Mouse (Mus musculus) layer of hippocampus, postnatal 36 days (tissue): ENCODE measurements around the gene Akr1a1. TPM values are rescaled to one million over a fixed set of nuclear protein-coding genes. Genes with fewer than 3 reads are reported as not detected.
A peak's percentile ranks its signal among the peaks of the same experiment; 100 is the strongest.
"Not testable (repeated sequence)": the region's sequence is repeated elsewhere in the genome, so short reads cannot be mapped to it uniquely, and the experiment has no call there.

Experiments used
- DNase-seq, 2 experiments: peaks; one replicate each; pipeline ENCODE4 v3.0.0; 2022
- total RNA-seq, 2 experiments: library from RNA; stranded (reverse); gene quantifications; 2 replicates each; pipeline ENCODE4 v1.2.3; 2021

The Akr1a1 gene
- total RNA-seq, result 100 to 1,000 TPM; 372 to 396 TPM

DNA sequence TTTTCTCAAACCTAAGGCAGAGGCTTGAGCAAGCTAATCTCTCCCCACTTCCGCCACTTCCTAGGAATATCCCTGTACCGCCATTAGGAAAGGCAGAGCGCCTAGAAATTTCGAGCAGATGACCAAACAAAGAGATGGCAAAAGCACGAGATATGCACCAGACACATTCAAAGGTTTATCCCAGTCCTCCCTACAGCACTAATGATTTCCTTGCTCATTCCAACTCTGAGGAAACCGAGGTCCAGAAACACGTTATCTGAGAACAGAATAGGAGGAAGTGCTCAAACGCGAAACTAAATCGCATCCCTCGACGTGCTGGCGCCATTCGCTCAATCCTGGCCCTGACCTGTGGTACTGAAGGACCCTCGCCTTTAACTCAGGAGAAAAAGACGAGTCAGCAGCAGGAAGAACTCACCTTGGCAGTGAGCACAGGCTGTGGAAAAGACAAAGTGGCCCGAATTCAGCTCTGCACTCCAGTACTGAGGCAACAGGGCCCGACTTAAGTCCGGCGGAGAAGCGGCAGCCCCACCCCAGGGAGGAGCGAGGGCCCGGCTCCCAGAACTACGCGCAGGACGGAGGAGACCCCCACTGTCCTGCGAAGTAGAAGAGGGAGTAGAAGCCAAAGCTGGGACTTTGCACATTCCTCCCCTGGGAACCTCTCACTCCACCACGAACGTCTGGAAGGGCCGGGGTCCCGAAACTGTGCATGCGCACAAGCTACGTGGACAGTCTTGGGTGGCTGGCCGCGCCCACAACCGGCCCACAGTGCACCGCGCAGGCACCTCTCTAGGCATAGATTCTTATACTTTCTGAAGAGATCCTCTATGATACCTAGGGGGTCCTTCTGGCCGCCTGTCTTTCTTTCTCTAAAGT, at the start of gene Akr1a1:
Akr1a1 (minus strand) TSS at position 757 of the 873 bp plus-strand sequence.
- peak; percentile 94 to 95 for DNase-seq

DNA sequence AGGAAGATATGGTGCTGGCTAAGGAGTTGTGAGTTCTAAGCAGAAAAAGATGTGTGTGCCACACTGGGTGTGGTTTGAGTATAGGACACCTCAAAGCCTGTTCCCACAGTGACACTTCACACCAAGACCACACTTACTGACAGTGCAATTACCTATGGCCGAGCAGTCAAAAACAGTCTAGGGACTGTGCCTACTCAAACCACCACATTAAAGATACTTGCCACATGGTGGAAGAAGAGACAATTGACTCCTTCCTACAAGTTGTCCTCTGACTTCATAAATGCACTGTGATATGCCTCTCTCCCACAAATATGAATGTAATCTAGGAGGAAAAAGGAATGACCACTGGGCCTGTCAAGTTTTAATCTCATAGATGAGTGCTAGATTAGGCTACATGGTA, 49.5 kb upstream of the Akr1a1 start:
- no peak for DNase-seq

DNA sequence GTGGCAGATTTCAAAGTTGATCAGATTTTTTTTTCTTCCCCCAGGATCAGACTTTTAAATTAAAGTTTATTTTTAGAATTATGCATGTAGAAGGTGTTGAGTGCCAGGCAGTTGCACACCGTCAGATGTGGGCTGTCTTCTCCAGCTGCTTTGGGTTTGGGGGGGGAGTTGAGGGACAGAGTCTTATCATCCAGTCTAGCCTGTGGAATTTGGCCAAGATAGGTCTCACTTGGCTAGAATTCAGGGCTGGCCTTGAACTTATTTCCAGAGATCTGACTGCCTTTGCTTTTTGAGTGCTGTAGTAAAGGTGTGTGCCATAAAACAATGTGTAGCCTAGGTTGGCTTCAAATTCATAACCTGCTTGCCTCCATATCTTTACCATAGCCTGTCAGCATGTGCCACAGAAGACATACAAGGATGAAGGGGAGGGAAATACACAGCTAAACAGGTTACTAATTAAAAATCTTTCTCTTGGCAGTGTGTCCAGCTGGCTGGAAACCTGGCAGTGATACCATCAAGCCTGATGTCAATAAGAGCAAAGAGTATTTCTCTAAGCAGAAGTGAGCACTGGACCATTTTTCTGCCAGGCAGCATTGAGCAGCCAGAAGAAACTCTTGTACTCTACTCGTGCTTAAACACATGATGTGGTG, 47.3 kb upstream of the Akr1a1 start:
- no peak for DNase-seq

DNA sequence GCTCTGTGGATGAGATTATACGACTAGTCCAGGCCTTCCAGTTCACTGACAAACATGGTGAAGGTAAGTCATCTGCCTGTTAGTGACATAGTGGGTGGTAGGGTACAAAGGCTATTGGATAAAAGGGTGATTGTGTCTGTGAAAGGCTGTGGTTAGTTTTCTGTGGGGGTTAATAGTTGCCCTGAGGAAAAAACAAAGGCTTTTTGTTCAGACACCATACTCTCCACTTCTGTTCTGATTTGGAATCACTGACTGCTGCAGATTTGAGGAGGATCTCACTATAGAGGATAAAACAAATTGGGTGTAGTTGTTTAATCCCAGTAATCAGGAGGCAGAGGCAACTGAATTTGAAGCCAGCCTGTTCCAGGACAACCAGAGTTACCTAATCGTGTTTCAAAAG, 42.3 kb upstream of the Akr1a1 start:
- DNase-seq, result no peak

DNA sequence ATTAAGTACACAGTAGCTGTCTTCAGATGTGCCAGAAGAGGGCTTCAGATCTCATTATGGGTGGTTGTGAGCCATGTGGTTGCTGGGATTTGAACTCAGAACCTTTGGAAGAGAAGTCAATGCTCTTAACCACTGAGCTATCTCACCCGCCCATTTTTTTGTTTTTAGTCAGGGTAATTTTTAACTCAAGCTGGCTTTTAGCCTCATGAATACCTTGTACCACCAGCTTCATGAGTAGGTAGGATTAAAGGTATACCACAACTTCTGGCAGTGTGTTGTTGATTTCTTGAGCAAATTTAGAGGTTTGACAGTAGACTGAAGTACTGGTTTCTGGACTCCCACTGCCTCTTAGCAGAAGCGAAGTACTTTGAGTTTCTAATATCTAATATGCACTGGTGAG, 40.7 kb upstream of the Akr1a1 start:
- DNase-seq, result no peak

DNA sequence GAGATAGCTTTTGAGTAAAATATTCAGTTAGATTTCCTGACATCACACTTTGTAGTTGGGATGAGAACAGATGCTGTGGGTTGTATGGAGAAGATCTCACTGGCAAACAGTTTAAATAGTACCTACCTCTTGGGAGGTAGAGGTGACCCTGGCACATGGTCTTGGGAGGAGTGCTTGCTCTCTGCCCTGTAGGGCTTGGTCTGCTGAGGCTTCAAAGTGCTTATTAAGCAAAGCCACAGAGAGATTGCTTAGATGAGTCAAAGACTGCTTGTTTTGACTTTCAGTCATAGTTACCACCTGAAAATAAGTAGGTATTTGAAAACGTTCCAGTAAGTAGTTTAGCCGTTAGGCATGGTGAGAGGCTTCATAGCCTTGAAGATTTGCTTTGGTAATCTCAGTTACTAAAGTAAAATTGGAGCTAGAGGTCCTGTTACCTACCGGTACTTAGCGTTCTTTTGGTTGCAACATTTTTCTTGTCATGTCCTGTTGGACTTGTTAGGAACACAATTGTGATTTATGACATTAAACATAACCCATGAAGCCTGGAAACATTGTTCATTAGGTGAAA, 37.9 kb upstream of the Akr1a1 start:
- DNase-seq, result no peak

DNA sequence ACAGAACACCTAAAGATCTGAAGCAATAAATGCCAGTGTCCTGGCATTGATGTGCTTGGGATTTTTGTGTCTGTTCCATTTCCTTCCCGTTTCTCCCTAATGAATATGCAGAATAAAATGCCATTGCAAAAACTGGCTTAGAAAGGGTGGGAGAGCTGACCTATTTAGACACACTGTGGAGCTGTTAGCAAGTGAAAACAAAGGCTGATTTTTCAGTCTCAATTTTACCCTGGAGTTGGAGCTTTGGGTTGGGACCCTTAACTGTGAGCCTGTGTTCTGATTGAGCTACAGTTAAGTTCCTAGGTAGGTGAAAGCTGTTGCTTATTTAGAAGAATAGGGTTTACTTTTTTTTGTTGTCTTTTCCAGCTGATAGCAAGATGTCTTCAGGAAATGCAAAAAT, 35.6 kb upstream of the Akr1a1 start:
- no peak for DNase-seq

DNA sequence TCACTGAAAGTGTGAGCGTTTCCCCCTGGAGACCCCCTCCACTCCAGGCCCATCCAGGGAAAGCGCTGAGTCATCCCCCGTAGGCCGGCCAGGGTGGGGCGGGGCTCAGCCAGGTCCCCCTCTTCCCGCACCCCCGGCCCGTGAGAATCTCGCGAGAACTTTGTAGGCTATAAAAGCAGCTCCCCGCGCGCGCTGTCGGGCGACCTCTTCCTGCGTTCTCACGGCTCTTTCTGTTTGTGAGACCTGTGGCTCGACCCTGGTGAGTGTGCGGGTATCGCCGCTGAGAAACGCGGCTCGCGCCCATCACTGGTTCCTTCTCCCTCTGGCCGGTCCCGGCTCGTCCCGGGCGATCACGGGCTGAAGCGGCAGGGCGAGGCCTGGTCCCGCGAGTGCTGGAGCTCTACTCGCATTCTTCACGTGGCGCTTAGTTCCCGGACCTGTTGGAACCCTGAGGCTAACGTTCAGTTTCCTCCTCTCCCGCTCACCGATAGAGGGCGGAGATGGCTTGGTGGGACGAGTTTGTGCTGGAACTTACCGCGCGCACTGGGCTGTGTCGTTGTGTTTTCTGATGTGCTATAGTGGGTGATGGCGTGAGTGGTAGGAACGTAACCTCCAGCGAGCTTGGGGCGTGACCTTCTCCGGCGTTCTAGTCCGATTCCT, 34.1 kb upstream of the Akr1a1 start, which contains the start of gene Prdx1:
Prdx1 (plus strand) TSS at position 143 of the 660 bp plus-strand sequence.
- peak; percentile 88 to 89 for DNase-seq

DNA sequence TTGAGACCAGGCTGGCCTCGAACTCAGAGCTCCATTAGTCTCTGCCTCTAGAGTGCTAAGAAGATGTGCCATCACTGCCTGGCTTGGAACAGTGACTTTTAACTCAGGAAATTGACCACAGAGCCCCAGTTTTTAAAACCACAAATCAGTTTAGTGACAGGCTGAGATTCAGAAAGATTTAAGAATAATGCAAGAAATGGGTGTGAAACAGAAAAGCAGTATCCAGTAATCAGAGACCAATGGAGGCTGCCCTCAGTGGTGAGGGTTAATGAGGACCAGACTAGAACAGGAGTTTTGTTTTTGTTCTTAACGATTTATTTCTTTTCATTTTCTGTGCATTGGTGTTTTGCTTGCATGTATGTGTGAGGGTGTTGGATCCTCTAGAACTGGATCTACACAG, 33.2 kb upstream of the Akr1a1 start:
- no peak for DNase-seq

DNA sequence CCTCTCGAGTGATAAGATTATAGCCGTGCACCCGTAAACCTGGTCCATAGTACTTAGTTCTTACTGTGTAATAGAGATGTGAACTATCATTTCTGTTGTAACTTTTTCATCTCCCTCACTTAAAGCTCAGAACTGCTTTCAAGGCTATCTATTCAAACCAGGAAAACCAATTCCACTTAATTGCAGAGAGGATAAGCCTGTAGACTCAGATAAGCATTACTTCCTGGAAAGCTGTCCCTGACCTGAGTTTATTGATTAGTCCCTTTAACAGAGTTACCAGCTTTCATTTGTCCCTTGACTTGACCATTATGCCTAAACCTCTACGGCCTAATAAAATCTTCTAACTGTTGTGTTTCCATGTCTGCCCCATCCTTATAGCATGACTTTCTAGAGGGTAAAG, 32.5 kb upstream of the Akr1a1 start:
- no peak for DNase-seq

DNA sequence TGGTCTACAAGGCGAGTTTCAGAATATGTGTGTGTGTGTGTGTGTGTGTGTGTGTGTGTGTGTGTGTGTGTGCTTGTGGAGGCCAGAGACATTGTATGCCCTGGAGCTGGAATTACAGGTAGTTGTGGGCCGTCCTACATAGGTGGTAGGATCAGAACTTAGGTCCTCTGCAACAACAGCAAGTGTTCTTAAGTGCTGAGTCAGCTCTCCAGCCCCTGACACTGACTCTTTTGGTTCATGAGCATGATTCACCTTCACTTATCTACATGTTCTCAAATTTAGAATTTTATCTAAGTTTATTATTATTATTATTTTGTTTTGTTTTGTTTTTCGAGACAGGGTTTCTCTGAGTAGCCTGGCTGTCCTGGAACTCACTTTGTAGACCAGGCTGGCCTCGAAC, 29.0 kb upstream of the Akr1a1 start:
- DNase-seq, result not testable (repeated sequence)

DNA sequence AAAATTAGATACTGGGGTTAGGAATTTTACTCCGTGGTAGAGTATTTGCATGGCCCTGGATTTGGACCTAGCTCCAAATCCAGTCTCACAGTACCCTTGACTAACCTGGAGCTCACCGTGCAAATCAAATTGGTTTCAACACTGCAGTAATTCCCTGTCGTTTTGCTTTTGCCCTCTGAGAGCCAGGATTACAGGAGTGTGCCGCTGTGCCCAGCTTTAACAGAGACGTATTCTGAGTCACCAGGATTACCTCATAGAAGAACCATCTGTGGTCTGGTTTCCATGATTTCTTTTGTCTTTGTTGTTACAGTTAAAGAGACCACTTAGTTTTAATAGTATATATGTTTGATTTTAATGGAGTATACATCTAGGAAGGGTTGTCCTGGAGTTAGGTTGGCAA, 27.7 kb upstream of the Akr1a1 start:
- DNase-seq, result no peak

DNA sequence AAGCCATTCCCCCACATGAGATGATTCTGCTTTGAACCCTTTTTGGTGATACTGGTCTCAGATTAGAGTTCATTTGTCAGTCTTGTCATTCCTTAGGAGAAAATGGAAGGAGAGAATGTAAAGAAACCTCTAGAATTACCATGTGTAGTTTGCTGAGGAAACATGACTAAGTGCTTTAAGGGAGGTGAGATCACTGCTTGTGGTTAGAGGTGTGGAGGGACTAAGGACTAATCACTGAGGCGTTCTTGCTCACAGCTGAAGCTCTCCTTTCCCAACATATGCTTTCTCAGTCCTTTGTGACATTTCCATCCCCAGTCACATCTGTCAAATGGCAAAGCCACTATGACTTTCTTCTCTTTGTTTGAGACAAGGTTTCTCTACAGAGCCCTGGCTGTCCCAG, 26.3 kb upstream of the Akr1a1 start:
- no peak for DNase-seq

DNA sequence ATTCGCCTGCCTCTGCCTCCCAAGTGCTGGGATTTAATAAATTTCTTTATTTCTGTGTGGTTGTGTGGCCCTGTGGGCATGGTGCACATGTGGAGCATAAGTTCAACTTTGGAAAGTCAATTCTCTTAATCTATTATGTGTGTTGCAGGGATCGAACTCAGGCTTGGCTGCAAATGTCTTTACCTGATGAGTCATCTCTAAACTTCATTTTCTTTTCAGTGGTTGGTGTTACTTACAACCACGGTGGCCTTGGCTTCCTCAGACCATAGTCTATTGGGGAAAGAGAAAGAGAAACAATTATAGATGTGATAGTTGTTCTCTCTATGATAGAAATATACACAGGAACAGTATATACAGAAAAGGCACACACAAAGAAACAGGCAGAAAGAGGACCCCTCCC, 24.5 kb upstream of the Akr1a1 start:
- no peak for DNase-seq

DNA sequence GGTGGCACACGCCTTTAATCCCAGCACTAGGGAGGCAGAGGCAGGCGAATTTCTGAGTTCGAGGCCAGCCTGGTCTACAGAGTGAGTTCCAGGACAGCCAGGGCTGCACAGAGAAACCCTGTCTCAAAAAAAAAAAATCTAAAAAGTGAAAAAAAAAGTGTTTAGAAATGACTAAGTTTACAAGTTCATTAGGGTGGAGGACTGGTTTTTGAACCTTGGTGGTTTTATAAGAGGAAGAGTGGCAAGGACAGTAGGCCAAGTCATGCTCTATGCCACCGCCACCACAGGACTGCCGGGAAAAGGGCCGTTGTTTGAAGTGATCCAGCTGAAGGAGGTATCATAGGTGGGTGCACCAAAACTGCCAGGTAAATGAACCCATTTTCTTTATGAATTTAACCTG, 23.3 kb upstream of the Akr1a1 start:
- not testable (repeated sequence) for DNase-seq

DNA sequence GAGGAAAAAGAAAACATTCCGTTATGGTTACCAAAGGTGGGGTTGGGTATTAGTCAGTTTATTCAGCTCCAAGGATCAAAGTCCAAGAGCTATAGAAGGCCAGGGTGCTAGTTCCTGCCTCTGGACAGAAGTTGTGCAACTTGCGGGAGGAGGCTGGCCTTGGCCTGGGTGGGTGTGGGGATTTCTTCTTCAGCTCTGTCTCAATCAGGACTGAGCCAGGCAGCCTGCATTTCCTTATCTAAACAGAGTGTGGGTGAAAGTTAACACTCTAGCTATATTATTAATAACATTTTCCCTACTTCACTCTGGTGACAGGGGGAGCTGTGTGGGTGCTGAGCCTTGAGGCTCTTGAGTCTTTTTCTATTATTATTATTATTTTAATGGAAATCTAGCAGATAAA, 21.3 kb upstream of the Akr1a1 start:
- DNase-seq, result no peak

DNA sequence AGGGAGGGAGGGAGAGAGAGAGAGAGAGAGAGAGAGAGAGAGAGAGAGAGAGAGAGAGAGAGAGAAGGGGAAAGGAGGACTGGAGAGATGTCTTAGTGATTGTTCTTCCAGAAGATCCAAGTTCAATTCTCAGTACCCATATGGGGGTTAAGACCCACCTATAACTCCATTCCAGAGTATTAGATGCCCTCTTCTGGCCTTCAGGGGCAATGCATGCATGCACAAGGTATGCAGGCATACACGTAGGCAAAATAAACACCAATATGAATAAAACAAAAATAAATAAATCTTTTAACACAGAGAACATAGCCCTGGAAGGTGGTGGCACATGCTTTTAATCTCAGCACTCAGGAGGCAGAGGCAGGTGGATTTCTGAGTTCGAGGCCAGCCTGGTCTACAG, 17.8 kb upstream of the Akr1a1 start:
- no peak for DNase-seq

DNA sequence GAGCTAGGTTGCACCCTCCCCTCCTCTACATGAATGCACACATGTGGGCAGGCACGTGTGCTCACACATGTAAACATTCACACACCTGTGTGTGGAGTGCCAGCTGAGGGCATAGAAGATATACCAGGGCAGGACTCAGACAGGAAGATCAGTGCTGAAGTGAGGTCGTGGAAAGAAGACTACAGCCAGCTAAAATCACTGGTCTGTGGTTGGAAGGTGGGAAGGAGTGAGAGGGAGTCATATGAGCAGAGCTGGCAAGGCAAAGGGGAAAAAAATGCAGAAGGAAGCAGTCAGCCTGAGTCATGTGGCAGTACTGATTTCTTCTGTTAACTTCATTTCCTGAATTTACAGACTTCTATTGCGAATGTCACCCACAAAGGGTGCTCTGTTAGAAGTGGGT, 16.7 kb upstream of the Akr1a1 start:
- DNase-seq, result no peak

DNA sequence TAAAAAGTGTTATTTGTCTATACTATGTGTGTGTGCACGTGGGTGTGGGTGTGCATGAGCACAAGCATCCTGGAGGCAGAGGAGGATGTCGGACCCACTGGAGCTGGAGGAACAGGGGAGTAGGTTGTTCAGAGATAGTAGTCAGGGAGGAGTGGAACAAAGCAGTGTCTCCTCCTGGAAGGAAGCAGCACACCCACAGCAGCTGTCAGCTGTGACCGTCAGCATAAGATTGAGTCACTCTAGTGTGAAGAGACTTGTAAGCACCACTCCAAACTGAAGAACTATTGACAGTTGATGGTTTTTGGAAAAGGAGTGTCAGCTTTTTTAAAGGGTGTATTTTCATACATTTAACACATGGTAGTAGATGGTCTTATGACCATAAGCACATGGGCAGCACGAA, 15.1 kb upstream of the Akr1a1 start:
- DNase-seq, result no peak

DNA sequence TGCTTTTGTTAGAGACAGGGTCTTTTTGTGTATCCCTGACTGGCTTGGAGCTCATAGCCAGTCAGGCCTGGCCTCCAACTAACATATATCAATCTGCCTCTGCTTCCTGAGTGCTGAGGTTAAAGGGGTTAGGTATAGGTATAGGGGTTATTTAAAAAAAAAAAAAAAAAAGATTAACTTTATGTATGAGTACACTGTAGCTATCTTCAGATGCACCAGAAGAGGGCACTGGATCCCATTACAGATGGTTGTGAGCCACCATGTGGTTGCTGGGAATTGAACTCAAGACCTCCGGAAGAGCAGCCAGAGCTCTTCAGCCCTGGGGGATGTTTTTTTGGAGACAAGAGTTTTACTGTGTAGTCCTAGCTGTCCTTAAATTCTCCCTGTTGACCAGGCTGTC, 10.5 kb upstream of the Akr1a1 start:
- no peak for DNase-seq

DNA sequence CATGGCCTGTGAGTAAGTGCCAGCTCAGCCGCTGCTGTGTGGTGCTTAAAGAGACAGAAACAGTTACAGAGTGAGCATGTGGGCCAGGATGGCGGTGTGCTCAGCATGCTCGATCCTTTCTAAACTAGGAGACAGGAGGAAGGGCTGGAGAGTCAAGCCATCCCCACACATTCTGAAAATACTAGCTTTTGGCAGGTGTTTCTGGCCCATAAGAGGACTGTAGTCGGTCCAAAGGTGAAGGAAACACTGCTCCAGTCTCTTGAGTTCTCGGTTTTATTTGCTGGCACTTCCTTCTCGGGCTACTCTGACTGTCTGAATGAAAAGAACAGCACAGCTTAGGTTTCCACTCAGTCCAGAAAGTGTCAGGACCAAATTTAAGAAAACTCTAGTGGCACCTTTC, 9.3 kb upstream of the Akr1a1 start:
- no peak for DNase-seq

DNA sequence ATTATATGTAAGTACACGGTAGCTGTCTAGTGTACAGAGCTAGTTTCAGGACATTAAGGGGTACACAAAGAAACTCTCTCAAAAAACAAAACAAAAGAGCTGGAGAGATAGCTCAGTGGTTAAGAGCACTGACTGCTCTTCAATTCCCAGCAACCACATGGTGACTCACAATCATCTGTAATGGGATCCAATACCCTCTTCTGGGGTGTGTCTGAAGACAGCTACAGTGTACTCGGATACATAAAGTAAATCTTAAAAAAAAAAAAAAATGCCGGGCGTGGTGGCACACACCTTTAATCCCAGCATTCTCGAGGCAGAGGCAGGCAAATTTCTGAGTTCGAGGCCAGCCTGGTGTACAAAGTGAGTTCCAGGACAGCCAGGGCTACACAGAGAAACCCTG, 8.4 kb upstream of the Akr1a1 start:
- not testable (repeated sequence) for DNase-seq

DNA sequence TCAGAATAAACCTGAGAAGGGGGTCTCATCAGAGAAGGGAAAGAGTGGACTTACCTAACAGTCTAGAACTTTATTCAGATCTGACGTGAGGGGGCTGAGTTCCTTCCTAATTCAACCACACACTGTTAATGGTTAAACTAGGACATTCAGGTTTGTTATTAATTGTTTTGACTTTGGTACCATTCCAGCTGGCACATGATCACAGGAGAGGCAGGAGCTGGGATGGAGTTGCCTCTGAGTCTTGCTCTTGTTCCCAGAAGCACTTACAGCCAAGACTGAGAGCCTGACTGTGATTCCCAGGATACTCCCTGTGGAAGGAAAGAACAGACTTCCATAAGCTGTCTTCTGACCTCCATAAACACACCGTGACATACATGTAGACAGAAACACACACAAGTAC, 8.0 kb upstream of the Akr1a1 start:
- DNase-seq, result no peak
